Mouse (Mus musculus) ovary, postnatal 36 days (tissue): ENCODE measurements at regions not wholly inside any gene's neighbourhood (a gene's known extent, or its start where the extent isn't known, plus 50 kb on each side); places are given as distances from the start of the nearest gene placed in this dataset.
A peak's percentile ranks its signal among the peaks of the same experiment; 100 is the strongest.
"Not testable (repeated sequence)": the region's sequence is repeated elsewhere in the genome, so short reads cannot be mapped to it uniquely, and the experiment has no call there.

Source experiments
- DNase-seq: peaks from one replicate; pipeline ENCODE4 v3.0.0; 2022; ENCODE audit warnings: low spot score, mixed read lengths

DNA sequence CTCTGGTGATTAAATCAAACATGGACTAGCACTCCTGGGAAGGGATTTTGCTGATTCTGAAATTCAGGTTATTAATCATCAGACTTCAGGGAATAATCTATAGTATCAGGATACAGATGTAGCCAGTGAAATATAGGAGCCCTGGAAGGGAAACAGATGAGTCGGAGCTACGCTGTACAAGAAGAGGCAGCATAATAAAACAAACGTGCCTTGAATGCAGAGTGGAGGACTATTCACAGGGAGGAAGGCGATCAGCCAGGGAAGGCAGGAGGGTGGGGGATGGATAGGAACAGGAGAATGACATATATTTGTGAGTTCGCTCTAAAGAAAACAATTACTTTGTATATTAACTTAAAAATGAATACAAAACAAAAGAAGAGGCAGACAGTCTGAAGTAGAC is 286.6 kb upstream of the Got2 start:
- no peak for DNase-seq

DNA sequence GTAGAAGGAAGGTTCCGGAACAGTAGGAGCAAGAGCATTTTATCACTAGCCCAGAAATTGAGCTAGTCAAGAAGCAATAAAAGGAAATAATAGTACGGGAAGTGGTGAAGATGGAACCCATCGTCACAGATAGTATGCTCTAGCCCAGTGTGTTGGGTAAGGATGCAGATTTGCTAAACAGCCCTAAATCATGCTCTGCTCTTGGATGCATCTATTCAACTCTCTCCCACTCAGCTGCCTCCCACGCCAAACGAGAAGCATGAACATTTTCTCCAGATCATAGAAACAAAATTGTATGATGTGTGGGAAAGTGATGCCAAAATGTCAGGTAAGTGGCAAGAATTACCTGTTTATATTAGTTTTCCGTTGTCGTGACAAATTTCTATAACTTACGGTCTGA is 276.6 kb upstream of the Got2 start:
- no peak for DNase-seq

DNA sequence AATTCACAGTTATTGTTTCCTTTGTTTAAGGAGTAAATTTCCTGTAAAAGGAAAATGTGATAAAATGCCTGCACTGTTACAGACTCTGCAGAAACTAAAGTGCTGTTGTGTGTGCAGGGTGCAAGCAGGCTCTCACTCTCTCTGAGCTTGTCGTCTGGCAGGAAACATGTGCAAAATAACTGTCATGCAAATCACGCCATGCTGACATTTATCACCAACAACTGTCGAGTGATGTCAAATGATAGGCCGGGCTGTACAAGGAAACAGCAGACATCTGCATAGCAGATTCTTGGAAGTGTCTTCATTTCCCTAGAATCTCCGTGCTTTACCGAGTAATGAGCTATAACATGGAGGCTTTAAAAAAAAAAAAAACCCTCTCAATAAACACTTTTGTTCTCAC is 271.6 kb upstream of the Got2 start:
- DNase-seq: no peak

DNA sequence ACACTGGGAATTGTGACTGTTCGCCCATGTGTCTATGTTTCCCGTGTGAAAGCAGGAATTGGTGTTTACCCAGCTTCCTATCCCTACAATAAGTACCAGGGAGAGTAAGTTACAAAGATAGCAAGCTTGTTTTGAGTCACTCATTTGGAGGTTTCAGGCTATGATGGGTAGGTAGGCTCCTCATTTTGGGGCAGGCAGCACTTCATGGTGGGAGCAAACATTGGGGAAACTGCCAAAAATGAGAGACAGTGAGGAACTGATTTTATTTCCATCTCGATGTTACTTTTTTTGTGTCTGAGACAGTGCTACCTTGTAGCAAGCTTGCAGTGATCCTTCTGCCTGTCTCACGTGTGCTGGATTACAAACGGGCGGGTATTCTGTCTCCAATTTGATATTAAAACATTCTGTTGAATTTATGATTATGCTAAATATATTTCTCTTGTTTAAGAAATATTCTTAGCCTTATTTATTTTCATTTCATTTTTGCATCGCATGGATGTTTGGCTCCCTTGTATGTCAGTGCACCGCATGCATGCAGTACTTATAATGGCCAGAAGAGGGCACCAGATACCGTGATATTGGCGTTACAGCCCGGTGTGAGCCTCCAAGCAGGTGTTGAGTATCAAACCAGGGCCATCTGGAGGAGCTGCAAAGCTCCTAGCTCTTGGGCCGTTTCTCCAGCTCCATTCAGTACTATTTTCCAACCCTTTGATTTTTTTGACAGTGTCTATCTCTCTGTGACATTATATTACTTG is 264.3 kb upstream of the Got2 start:
- DNase-seq: peak; percentile 36

DNA sequence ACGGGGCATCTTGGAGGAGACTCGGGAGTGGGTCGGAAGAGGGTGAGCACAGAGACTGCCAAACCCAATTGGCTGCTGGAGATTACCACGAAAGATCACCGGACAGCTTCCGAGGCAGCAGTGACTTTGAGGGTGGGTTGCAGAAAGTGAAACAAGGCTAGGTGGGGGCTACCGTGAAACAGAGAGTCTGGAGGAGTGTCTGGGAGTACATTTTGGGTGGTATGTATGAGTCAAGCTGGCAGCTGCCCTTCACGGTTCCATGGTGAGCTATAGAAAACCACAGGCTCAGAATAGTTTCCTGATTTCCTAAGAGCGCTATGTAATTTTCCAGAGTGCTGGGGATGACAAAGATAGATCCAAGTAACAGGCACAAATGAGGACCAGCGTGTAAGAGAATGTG is 263.7 kb upstream of the Got2 start:
- no peak for DNase-seq

DNA sequence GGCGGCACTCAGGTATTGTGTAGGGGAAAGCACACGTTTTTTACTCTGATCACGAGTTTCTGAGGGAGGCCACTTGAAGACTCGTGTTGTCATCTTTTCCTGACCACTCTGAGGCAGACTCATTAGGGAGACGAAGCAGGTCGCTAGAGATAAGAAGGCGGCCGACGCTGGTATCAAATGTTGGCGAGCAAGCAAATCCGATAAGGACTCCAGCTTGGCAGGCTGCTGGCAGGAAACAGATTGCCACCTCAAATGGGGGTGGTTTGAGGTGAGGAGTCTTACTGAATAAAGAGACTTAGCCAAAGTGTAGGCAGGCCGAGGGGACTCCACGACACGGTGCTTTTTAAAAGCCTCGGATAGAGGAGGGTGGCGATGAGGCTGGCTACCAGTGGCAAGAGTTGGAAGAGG is 262.7 kb upstream of the Got2 start:
- DNase-seq: no peak

DNA sequence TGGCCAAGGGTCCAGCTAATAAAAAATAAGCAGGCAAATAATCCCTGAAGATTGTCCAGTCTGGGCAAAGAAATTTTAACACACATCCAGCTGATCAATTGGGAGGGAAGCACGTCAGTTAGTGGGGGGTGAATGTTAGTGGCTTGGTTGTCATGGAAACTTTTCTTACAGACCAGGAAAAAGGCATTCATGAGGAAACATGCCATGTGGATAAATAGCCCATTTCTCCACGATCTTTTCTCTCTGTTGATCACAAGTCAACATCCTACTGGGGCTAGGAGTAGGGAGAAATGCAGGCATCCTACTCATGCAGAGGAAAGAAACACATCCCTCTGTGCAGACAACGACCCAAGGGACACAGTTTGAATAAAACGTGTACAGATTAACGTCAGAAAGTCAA is 243.8 kb upstream of the Got2 start:
- no peak for DNase-seq

DNA sequence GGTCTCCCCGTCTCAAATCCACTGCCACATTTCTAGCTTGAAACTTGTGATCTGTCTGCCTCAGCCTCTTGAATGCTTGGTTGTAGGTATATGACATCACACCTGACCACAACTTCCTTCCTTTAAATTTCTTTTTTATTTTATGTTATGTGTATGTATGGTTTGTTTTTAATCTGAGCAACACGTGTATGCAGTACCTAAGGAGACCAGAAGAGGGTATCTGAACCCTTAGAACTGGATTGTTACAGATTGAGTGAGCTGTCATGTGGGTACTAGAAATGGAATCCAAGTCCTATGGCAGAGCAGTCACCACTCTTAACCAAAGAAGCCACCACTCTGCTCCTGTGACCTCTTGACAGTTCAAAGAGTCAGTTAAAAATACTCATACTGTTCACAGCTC is 240.0 kb upstream of the Got2 start:
- DNase-seq: no peak

DNA sequence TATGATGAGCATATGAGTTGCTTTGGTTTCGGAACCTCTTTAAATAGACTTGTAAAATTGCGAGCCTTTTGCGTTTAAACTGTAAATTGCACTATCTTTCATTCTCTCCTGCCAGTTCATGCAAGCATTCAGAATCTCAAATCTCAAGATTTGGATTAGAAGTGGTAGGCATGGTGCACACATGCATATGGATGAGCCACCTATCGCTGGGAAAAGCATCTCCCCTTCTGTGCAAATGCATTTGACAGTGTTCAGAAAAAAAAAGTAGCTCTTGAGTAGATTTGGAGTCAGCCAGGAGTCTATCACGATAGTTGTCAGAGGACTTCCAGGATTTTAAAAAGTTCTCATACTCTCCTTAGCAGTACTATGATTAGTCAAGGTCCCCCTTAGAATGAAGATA is 212.5 kb upstream of the Got2 start:
- DNase-seq: no peak

DNA sequence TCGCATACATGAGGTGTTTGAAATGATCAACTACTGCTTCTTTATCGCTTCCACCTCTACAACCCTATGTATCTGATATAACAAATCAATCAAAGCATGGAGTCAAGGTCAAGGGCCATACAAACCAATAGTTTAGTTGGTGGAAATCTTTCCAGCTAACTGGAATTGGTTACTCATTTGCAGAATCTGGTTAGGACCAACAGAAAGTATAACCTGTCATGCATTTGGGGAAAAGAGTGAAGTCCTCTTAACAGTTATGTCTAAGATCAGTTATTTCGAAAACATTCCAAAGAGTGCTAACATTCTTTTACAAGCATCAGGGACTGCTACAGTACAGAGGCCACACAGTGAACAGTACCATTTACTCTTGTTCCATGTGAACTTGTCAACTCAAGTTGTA is 204.6 kb upstream of the Got2 start:
- no peak for DNase-seq

DNA sequence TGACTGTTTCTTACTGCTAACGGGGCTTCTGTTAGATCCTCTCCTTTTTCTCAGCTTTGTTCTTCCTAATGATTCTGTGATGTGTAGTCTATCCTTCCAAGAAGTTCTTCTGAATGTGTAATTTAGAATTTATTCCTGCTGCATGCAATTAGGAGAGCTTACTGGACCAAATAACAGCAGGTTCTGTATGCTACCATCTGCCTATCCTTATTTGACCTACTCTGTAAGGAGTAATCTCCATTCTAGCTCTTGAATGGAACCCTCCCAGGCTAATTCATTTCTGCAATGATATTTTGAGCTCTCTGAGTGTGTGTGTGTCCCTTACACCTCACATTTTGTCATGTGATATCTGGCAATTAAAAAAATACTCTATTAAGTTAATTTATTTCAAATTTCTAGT is 201.9 kb upstream of the Got2 start:
- DNase-seq: no peak

DNA sequence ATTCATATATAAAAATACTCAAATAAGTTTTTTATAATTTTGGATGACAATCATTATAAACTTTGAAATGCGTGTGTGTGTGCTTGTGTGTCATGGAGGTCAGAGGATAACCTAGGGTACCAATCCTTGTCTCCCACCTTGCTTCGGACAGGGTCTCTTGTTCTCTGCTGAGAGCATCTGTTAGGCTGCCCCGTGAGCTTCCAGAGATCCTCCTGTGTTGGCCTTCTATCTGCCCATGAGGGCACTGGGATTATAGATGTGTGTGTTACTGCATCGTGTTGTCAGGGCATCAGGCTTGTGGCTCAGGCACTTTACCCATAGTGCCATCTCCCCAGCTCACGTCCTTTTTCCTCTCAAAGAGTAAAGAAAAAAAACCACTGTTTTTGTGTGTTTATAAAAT is 180.0 kb upstream of the Got2 start:
- no peak for DNase-seq

DNA sequence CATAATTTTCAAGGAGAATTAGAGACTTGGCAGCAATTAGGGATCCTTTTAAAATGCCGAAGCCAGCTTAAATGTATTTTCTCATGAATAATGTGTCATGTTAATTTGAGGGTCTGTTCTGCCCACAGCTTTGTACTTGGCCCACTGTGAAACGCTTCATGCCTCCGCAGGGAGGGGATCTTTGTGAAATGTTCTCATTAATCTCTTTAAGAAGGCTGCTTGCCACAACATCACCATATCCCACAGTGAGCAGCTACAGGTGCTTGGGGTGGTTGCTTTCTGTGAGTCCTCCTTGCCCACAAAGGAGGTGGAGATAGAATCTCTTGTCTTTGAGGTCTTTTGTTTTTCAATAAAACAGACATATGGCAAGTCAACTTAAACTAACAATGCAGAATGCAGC is 159.3 kb upstream of the Got2 start:
- no peak for DNase-seq

DNA sequence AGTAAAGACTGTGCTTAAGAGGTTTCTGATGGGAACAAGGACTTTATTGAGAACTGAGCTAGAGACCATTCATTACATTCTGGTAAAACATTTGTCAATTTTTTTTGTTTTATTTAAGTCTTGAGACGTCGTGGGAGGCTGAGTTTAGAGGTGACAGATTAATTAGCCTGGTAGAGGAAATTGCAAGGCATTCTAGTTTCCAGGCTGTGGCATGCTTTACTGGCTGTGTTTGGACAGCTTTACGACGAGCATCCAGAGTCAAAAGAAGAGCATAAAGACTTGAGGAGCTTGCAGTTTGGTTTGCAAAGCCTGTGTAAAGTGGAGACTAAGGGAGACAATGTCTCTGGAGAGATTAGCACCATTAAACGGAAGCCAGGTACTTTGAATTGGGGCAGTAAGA is 154.0 kb upstream of the Got2 start:
- no peak for DNase-seq

DNA sequence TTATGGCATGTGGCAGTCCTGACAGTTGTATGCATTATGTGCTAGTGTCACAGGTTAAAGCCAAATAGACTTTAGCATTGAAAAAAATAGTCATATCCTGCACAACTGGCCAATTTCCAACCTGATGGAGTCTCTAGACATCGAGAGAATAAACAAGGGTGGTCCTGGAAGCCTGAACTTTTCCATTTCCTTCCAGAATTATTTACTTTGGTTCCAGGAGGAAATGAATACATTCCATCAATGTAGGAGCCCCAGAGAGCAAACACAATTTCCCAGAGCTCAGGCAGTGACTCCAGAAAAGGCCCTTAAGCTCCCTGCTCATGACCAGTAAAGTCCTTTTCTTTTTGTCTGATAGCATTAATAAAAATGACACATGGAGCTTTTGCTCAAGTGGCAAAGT is 151.9 kb upstream of the Got2 start:
- DNase-seq: no peak

DNA sequence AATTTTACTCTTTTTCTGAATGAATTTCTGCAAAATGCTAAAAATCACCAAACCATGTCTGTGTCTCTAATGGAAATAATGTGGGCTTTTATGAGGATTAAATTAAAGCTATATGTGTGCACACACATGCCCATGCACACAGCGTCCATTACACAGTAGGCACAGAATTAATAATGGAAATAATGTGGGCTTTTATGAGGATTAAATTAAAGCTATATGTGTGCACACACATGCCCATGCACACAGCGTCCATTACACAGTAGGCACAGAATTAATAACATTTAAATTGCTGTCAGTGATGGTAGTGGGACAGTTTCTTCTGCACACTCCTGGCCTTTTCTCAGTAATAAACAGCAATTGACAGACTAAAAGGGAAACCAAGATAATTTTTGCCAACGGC is 130.4 kb upstream of the Got2 start:
- DNase-seq: not testable (repeated sequence)

DNA sequence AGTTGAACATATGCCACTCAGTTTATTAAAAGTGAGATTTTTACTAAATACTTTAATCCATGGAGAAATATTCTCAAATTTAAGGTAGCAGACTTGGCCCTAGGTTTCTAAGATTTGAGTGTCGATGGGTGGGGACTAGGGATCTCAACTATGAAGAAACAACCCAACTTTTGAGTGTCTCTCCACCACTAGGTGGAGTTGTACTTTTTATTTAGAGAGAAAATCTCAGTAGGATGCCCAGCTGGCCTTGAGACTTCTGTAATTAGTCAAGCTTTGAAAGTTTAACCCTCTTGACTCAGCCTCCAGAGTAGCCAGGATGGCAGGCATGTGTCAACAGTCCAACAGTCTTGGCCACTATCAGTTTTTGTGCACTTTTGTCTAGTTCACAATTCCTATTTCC is 123.7 kb upstream of the Got2 start:
- no peak for DNase-seq

DNA sequence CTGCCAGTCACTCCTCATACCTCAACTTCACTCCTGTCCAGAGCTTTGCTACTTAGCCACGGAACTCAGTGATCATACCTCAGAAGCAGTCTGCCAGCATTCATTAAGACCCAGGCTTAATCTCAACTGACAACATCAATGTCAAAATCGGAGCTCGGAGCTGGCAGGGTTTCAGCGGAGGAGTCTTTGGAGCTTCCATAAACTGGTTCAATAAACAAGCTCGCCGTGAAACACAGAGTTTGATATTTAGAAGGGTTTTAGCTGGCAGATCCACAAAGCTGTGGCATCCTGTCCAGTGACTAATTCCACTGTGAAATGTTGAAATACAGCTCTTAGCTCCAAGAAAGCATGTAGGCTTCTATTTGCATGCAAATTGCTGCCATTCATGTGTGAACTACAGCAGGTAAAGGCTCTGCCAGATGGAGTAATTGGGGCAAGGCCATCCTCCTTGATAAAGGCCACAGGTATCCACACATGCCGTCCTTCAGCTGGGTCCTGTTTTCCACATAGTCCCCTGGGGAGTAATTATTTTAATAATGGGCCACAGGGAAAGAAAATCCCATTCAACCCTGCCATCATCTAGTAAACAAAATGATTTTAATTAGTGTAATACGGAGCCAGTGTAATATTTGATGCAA is 103.6 kb upstream of the Got2 start:
- no peak for DNase-seq

DNA sequence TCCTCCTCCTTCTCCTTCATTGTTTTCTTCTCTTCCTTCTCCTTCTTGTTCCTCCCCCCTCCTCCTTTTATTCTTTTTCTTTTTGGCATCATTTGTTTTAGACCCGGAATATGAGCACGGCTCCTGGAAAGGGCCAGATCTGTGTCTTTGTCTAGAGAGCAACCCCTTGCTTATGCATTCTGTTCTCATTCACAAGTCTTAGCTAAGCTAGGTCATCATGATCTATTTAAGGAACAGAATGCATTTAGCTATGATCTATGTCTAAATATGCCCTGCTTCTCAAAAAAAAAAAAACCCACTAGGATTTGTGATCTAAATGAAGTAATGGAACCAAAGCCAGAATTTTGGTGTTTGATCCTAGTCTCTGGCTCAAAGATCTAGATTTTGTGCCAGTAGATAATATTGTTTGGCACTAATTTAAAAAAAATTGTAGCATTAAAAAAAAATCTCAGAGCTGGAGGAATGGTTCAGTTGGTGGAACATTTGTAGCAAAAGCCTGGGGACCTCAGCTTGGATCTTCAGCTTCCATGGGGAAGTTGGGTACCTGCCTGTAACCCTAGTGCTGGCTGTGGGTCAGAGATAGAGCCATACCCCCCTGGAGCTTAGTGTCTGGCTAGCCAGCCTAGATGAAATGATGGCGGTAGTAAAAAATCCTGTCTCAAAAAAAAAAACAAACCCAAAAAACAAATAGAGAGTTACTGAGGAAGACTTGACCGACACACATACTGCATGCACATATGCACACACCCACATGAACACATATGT is 100.5 kb upstream of the Got2 start:
- no peak for DNase-seq

DNA sequence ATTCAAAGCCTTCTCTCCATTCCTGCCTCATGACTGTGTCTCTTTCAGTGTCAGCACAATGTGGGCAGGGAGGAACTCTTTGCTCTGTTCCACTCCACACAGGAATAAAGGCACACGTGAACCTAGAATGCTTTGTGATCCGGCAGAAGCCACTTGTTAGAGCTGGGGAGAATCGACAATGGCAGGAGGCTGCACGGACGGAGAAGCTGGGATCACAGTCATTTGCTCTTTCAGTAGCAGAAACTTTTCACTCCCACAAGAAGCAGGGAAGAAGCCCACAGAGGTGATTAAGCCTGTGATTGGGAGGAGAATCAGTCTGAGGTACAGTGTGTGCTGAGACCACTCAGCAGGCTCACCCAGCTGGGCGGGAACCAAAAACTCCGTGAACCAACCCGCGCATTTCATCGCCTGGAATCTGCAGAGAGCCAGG is 98.7 kb upstream of the Got2 start:
- DNase-seq: no peak

DNA sequence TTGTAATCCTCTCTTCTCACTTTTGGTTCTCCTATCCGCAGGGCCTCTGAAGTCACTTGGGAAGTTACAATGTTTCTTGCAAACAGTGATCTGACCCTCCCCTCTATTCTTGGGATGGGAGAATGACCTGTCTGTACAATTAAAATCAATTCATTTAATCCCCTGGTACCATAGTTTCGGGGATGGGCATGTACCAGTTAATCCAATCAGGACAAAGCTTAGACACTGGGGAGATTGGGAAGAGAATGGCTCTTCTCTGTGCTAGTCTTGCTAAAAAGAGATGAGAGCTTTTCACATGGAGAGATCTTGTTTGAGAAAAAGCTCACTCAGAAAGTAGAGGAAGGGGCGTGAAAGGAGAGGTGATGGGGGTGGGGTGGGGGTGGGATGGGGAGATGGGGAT is 98.1 kb upstream of the Got2 start:
- no peak for DNase-seq

DNA sequence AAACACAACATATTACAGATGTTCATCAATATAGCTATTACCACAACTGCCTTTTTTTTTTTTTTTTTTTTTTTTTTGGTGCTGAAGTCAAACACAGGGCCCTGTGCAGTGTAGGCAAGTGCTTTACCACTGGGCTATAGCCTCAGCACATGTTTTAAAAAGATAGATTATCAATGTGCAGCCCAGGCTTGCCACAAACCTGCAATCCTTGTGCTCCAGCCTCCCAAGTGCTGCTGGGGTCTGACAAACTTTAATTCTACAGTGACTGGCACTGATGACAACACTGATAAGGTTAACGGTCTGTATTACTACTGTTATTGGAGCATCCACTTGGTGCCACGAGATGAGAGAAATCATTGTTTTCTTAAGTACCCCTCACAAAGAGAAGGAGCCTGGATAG is 95.3 kb upstream of the Got2 start:
- DNase-seq: no peak

DNA sequence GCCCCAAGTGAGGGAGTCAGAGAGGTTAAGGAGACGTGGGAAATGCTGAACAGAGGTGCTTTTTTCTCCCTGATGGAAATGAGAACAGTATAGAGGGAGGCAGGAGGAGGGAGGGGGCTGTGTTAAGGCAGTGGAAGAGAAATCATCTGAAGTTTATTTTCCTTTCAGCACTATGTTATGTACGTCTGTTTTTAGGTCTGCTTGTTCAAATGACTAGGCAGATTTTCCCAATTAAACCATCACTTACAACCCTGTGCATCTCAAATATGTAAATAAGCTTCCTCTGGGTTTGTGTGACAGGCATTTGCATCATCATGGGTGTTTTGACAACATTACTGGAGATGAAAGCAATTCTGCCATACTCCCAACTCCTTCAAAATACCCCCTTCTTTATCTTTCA is 92.1 kb upstream of the Got2 start:
- no peak for DNase-seq
